Mouse (Mus musculus) lung, embryonic 15.5 days (tissue): ENCODE results near the gene Mettl25. TPM values are rescaled to one million over a fixed set of nuclear protein-coding genes. Genes with fewer than 3 reads are reported as not detected.

Experiments used
- ATAC-seq: fragments of 200-750 bp; cut with Nextera tagmentation; 2 replicates; pipeline ENCODE4 v1.8.0; 2017; ENCODE audit warnings: moderate number of reproducible peaks, borderline replicate concordance; ENCODE audit not compliant: low FRiP score, low TSS enrichment; ENCODE audit errors: extremely low read depth
- H3K27ac ChIP-seq: fragments of 300-500 bp; sonication (generic); 2 replicates; pipeline ENCODE4 v1.5.1; 2015; ENCODE audit warnings: moderate library complexity, mild to moderate bottlenecking, inconsistent platforms
- H3K27me3 ChIP-seq: fragments of 300-500 bp; sonication (generic); 2 replicates; pipeline ENCODE4 v1.6.1; 2015; ENCODE audit warnings: inconsistent platforms
- H3K36me3 ChIP-seq: fragments of 300-500 bp; sonication (generic); 2 replicates; pipeline ENCODE4 v1.6.1; 2015; ENCODE audit warnings: inconsistent platforms
- H3K4me1 ChIP-seq: fragments of 300-500 bp; sonication (generic); 2 replicates; pipeline ENCODE4 v1.6.1; 2015; ENCODE audit warnings: inconsistent platforms
- H3K4me2 ChIP-seq: fragments of 300-500 bp; sonication (generic); 2 replicates; pipeline ENCODE4 v1.6.1; 2015; ENCODE audit warnings: inconsistent platforms, mild to moderate bottlenecking, moderate library complexity
- H3K4me3 ChIP-seq: fragments of 300-500 bp; sonication (generic); 2 replicates; pipeline ENCODE4 v1.5.1; 2015; ENCODE audit warnings: mild to moderate bottlenecking, inconsistent platforms
- H3K9ac ChIP-seq: fragments of 300-500 bp; sonication (generic); 2 replicates; pipeline ENCODE4 v1.6.1; 2015; ENCODE audit warnings: inconsistent platforms
- H3K9me3 ChIP-seq: fragments of 300-500 bp; sonication (generic); 2 replicates; pipeline ENCODE4 v1.6.1; 2016; ENCODE audit warnings: inconsistent platforms
- WGBS: fragments of 180-500 bp; shearing (Covaris S2); methylation state at CpG from one replicate; pipeline ENCODE4 v1.1.7; 2015; 5-methylcytosine and 5-hydroxymethylcytosine counted together
- polyA plus RNA-seq: library from polyadenylated mRNA; unstranded; fragments of >200 nt; fragmentation: Nextera tagmentation; extraction: Ambion mirVana; gene quantifications from 2 replicates; pipeline ENCODE4 v1.2.1, GENCODE M21; 2015

Gene Mettl25
- polyA plus RNA-seq, 1 experiment from 2014 or later = 13.1 TPM

DNA sequence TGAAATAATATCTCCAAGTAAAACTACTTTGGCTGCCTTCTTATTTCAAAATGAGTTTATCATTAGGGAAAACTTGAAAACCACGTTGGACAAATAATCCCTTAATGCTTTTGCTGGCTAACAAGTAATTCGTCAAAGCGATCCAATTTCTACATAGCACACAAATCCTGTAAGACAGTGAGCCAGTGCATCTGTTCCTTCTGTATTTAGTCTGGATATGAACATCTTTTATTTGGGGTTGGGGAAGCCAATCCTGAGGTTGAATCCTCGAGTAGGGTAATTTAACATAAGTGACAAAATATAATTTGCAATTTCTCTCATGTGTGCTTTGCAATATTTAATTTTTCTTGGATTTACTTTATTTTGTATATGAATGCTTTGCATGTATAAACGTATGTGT is 102.2 kb downstream of the Mettl25 start:
- WGBS = 42% methylated on average over 5 of the region's 5 CpGs
- no peaks in the 10 kb centered on the region for H3K36me3 ChIP-seq
- no peak for ATAC-seq
- no peak overlapping the region for H3K4me3 ChIP-seq
- no peak overlapping the region for H3K9ac ChIP-seq
- no peak overlapping the region for H3K4me2 ChIP-seq
- H3K4me1 ChIP-seq = peaks cover 3% of the 10 kb centered on the region; the same call in 1 of the 2 replicates
- no peak overlapping the region for H3K27ac ChIP-seq
- no peaks in the 10 kb centered on the region for H3K9me3 ChIP-seq
- H3K27me3 ChIP-seq = no peaks in the 10 kb centered on the region

DNA sequence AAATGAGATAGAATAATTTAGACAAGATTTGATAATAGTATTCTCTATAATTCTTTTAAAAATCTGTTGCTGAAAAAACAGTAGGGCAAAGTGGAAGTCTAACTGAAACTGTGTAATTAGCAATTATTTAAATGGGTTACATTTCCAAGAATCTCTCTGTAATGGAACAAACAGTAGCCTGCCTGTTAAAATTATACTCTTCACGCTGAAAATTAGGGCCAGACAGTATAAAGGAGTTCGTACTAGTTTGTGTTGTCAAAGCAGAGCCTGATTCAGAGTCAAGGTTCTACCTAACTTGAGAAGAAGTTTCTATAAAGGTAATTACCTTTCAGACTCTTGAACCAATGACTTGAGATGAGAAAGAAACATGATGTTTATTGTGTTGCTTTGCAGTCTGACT is 113.4 kb downstream of the Mettl25 start:
- Histone ChIP-seq H3K27ac (no peak overlapping the region), H3K4me2 (no peak overlapping the region), H3K9me3 (no peaks in the 10 kb centered on the region), H3K4me1 (no peaks in the 10 kb centered on the region), H3K36me3 (no peaks in the 10 kb centered on the region), H3K9ac (no peak overlapping the region), H3K4me3 (no peak overlapping the region), H3K27me3 (no peaks in the 10 kb centered on the region)
- WGBS = 78% methylated on average over 2 of the region's 2 CpGs
- no peak for ATAC-seq

DNA sequence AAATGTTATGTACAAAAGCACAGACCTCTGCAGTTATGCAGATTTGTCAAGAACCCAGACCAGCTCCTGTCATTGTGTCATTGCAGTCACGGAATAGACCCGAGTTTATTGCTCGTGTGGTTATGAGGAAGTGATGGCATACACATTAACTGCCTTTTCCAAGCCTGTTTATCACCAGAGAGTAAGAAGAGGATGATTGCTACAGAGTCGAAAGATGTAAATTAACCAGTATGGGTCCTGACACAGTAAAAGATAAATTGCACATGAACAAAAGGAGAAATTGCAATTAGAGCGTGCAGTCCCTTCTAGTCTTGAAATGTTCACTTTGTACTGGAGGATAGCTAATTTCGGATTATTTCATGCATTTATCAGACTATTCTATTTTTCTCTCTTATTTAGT is 113.8 kb downstream of the Mettl25 start:
- Histone ChIP-seq H3K4me2 (no peak overlapping the region), H3K4me1 (no peaks in the 10 kb centered on the region), H3K27ac (no peak overlapping the region), H3K36me3 (no peaks in the 10 kb centered on the region), H3K4me3 (no peak overlapping the region), H3K27me3 (no peaks in the 10 kb centered on the region), H3K9ac (no peak overlapping the region), H3K9me3 (no peaks in the 10 kb centered on the region)
- ATAC-seq = no peak
- 62% methylated on average over 6 of the region's 6 CpGs for WGBS

DNA sequence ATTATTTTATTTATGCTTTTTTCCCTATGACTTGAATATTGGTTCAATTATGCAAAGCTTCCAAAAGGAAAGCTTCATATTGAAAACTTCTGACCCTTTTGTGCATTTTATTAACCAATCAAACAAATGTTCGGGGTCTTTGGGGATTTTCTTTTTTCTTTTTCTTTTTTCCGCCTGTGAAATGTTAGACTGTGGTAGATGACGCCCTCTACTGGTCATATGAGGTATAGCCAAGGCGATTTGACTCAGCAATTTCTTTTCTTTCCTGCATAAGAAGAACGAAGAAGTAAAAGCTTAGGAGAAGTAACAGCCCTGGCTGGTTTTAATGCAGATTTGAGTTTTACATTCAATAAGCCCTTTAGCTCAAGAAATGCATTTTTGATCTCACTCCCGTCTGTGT is 126.3 kb downstream of the Mettl25 start:
- no peak for ATAC-seq
- H3K9me3 ChIP-seq = no peaks in the 10 kb centered on the region
- H3K9ac ChIP-seq = no peak overlapping the region
- H3K4me2 ChIP-seq = no peak overlapping the region
- WGBS = 7% methylated on average over 6 of the region's 6 CpGs
- H3K36me3 ChIP-seq = no peaks in the 10 kb centered on the region
- no peak overlapping the region for H3K4me3 ChIP-seq
- no peaks in the 10 kb centered on the region for H3K27me3 ChIP-seq
- H3K4me1 ChIP-seq = no peaks in the 10 kb centered on the region
- no peak overlapping the region for H3K27ac ChIP-seq

DNA sequence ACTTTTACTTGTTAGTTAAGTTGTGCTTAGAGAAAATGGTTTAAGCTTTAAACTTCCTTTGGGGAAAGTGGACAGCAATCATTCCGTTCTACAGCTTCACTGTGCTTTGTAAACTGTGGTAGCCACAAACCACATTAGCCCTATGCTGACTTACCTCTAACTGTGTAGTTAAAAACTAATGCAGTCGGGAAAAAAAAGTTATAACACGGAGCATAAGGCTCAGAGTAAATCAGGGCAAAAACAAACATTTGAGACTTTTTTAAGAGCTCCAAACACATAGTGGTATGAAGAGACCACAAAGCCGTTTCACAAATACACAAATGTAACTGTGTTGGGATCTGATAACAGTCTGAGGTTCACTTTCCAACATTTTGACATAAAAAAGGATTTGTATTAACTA is 126.8 kb downstream of the Mettl25 start:
- ATAC-seq = no peak
- H3K27ac ChIP-seq = no peak overlapping the region
- H3K36me3 ChIP-seq = no peaks in the 10 kb centered on the region
- no peaks in the 10 kb centered on the region for H3K4me1 ChIP-seq
- no peak overlapping the region for H3K4me3 ChIP-seq
- no peak overlapping the region for H3K9ac ChIP-seq
- no peaks in the 10 kb centered on the region for H3K27me3 ChIP-seq
- 52% methylated on average over 4 of the region's 4 CpGs for WGBS
- H3K9me3 ChIP-seq = no peaks in the 10 kb centered on the region
- no peak overlapping the region for H3K4me2 ChIP-seq

DNA sequence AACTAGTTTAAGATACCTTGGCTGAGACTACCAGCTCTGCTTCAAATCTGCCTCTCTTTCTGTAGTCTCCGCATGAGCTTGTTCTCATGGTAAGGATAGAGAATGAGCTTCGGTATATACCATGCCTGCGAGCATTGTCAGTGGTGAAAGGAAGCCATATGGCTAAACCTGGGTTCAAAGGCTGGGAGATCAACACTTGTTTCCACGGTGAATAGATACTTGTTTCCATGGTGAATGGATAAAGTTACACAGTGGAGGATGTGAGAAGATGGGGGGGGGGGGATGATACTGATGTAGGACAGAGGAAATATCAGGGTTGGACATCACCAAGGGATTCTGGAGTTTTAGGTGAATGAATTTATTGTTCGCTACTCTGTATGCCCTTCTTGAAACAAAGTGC is 128.0 kb downstream of the Mettl25 start:
- no peak overlapping the region for H3K4me2 ChIP-seq
- H3K4me3 ChIP-seq = no peak overlapping the region
- no peak for ATAC-seq
- no peaks in the 10 kb centered on the region for H3K36me3 ChIP-seq
- H3K27ac ChIP-seq = no peak overlapping the region
- no peaks in the 10 kb centered on the region for H3K4me1 ChIP-seq
- WGBS = 70% methylated on average over 5 of the region's 5 CpGs
- no peaks in the 10 kb centered on the region for H3K9me3 ChIP-seq
- no peaks in the 10 kb centered on the region for H3K27me3 ChIP-seq
- no peak overlapping the region for H3K9ac ChIP-seq

Other genes with a start within 250 kb of the Mettl25 start
- 54.1 and 60.2 TPM in 2 replicates for gene Ccdc59, start 313 bp downstream of the Mettl25 start, polyA plus RNA-seq